Mouse (Mus musculus) embryonic facial prominence, embryonic 11.5 days (tissue): ENCODE measurements around the gene Nfix. TPM values are rescaled to one million over a fixed set of nuclear protein-coding genes. Genes with fewer than 3 reads are reported as not detected.
A peak's percentile ranks its signal among the peaks of the same experiment; 100 is the strongest.

Source experiments
- ATAC-seq: fragments of 200-750 bp; cut with Nextera tagmentation; replicated peaks from 2 replicates; pipeline ENCODE4 v1.8.0; 2017; ENCODE audit warnings: low read depth; ENCODE audit not compliant: insufficient number of reproducible peaks, low FRiP score, low TSS enrichment
- DNase-seq: peaks from one replicate; pipeline ENCODE4 v3.0.0-alpha.2; 2015; ENCODE audit warnings: low spot score
- H3K27ac ChIP-seq: fragments of 300-500 bp; sonication (generic); replicated peaks from 2 replicates; pipeline ENCODE4 v1.5.1; 2014; ENCODE audit warnings: mild to moderate bottlenecking, low read depth, low read length, control low read depth
- H3K27me3 ChIP-seq: fragments of 300-500 bp; sonication (generic); 2 replicates; pipeline ENCODE4 v1.6.1; 2014; ENCODE audit warnings: mild to moderate bottlenecking, low read length, moderate library complexity, mixed read lengths; ENCODE audit not compliant: control insufficient read depth, insufficient read depth
- H3K36me3 ChIP-seq: fragments of 300-500 bp; sonication (generic); replicated peaks from 2 replicates; pipeline ENCODE4 v1.6.1; 2014; ENCODE audit warnings: low read depth, mild to moderate bottlenecking, low read length, moderate library complexity, mixed read lengths; ENCODE audit not compliant: control insufficient read depth, insufficient read depth
- H3K4me1 ChIP-seq: fragments of 300-500 bp; sonication (generic); 2 replicates; pipeline ENCODE4 v1.6.1; 2014; ENCODE audit warnings: low read length, mixed read lengths; ENCODE audit not compliant: control insufficient read depth, insufficient read depth
- H3K4me2 ChIP-seq: fragments of 300-500 bp; sonication (generic); 2 replicates; pipeline ENCODE4 v1.6.1; 2014; ENCODE audit warnings: low read depth, mild to moderate bottlenecking, control low read depth, low read length, moderate library complexity
- H3K4me3 ChIP-seq: fragments of 300-500 bp; sonication (generic); 2 replicates; pipeline ENCODE4 v1.5.1; 2014; ENCODE audit warnings: low read depth, low read length, control low read depth
- H3K9ac ChIP-seq: fragments of 300-500 bp; sonication (generic); replicated peaks from 2 replicates; pipeline ENCODE4 v1.6.1; 2014; ENCODE audit warnings: mild to moderate bottlenecking, control low read depth, low read length
- H3K9me3 ChIP-seq: fragments of 300-500 bp; sonication (generic); replicated peaks from 2 replicates; pipeline ENCODE4 v1.6.1; 2016; ENCODE audit warnings: mild to moderate bottlenecking, low read length, inconsistent platforms, mixed read lengths; ENCODE audit not compliant: control insufficient read depth
- WGBS: fragments of 180-500 bp; shearing (Covaris S2); extraction: QIAGEN DNeasy Blood & Tissue Kit; methylation state at CpG from one replicate; pipeline ENCODE4 v1.1.7; 2014; 5-methylcytosine and 5-hydroxymethylcytosine counted together
- polyA plus RNA-seq: library from polyadenylated mRNA; unstranded; fragments of >200 nt; fragmentation: Nextera tagmentation; extraction: Ambion mirVana; gene quantifications from 2 replicates; pipeline ENCODE4 v1.2.1, GENCODE M21; 2014

Nfix gene
- polyA plus RNA-seq, 1 experiment from 2014 or later, result 6.8 TPM

- Histone ChIP-seq H3K9ac (peak overlapping the region; percentile 46; the same call in 1 of the 2 replicates), H3K27ac (no peak overlapping the region), H3K4me3 (peak overlapping the region; percentile 22; the same call in 1 of the 2 replicates), H3K4me1 (no peaks in the 10 kb centered on the region), H3K27me3 (peaks cover 34% of the 10 kb centered on the region), H3K36me3 (no peaks in the 10 kb centered on the region), H3K4me2 (peak overlapping the region; percentile 68), H3K9me3 (no peaks in the 10 kb centered on the region)
- 18% methylated on average over 10 of the region's 10 CpGs for WGBS
- ATAC-seq (no peak), DNase-seq (no peak)
These were observed 11.2 kb upstream of the Nfix start for GRCm38 (mm10) chr8:84811303-84811702.

- DNase-seq, result peak; percentile 89
- Histone ChIP-seq H3K36me3 (no peaks in the 10 kb centered on the region), H3K9me3 (no peaks in the 10 kb centered on the region), H3K27ac (no peak overlapping the region), H3K4me1 (no peaks in the 10 kb centered on the region), H3K27me3 (peaks cover 36% of the 10 kb centered on the region), H3K4me2 (peak overlapping the region; percentile 68), H3K9ac (peak overlapping the region; percentile 46), H3K4me3 (peak overlapping the region; percentile 22)
- ATAC-seq, result peak; percentile 74
- WGBS, result 0% methylated on average over 30 of the region's 32 CpGs
These were observed 10.8 kb upstream of the Nfix start for GRCm38 (mm10) chr8:84810896-84811295.

- peaks cover 40% of the 10 kb centered on the region for H3K27me3 ChIP-seq
- H3K27ac ChIP-seq, result no peak overlapping the region
- no peak overlapping the region for H3K4me3 ChIP-seq
- no peak overlapping the region for H3K9ac ChIP-seq
- H3K4me2 ChIP-seq, result no peak overlapping the region
- H3K4me1 ChIP-seq, result no peaks in the 10 kb centered on the region
- WGBS, result 70% methylated on average over 5 of the region's 5 CpGs
- no peaks in the 10 kb centered on the region for H3K9me3 ChIP-seq
- no peaks in the 10 kb centered on the region for H3K36me3 ChIP-seq
- ATAC-seq, result no peak
- DNase-seq, result no peak
These were observed 9.8 kb upstream of the Nfix start for GRCm38 (mm10) chr8:84809941-84810280.

GRCm38 (mm10) chr8:84809109-84809940 is 9.2 kb upstream of the Nfix start:
- Histone ChIP-seq H3K9me3 (no peaks in the 10 kb centered on the region), H3K4me3 (no peak overlapping the region), H3K36me3 (no peaks in the 10 kb centered on the region), H3K9ac (no peak overlapping the region), H3K4me2 (no peak overlapping the region), H3K4me1 (no peaks in the 10 kb centered on the region), H3K27me3 (peaks cover 36% of the 10 kb centered on the region), H3K27ac (no peak overlapping the region)
- 51% methylated on average over 12 of the region's 12 CpGs for WGBS
- ATAC-seq, result no peak
- no peak for DNase-seq

- H3K4me2 ChIP-seq, result no peak overlapping the region
- H3K9ac ChIP-seq, result no peak overlapping the region
- no peak overlapping the region for H3K27ac ChIP-seq
- no peaks in the 10 kb centered on the region for H3K36me3 ChIP-seq
- ATAC-seq, result no peak
- H3K4me3 ChIP-seq, result no peak overlapping the region
- no peaks in the 10 kb centered on the region for H3K4me1 ChIP-seq
- no peaks in the 10 kb centered on the region for H3K9me3 ChIP-seq
- no peak for DNase-seq
- peaks cover 43% of the 10 kb centered on the region for H3K27me3 ChIP-seq
- 91% methylated on average over 5 of the region's 5 CpGs for WGBS
These were observed 5.9 kb upstream of the Nfix start for GRCm38 (mm10) chr8:84806031-84806430.

- H3K27me3 ChIP-seq, result peaks cover 83% of the 10 kb centered on the region
- H3K27ac ChIP-seq, result no peak overlapping the region
- peak overlapping the region; percentile 96 for H3K4me2 ChIP-seq
- no peaks in the 10 kb centered on the region for H3K9me3 ChIP-seq
- DNase-seq (no peak), ATAC-seq (no peak)
- 1% methylated on average over 92 of the region's 108 CpGs for WGBS
- no peaks in the 10 kb centered on the region for H3K36me3 ChIP-seq
- peak overlapping the region; percentile 63 for H3K4me3 ChIP-seq
- peak overlapping the region; percentile 87 for H3K9ac ChIP-seq
- H3K4me1 ChIP-seq, result no peaks in the 10 kb centered on the region; the same call in none of the 2 replicates
These were observed 810 bp downstream of the Nfix start for GRCm38 (mm10) chr8:84799136-84799931.

- H3K4me3 ChIP-seq, result peak overlapping the region; percentile 63
- peak overlapping the region; percentile 87 for H3K9ac ChIP-seq
- peak overlapping the region; percentile 96 for H3K4me2 ChIP-seq
- no peaks in the 10 kb centered on the region for H3K36me3 ChIP-seq
- no peak overlapping the region for H3K27ac ChIP-seq
- ATAC-seq (no peak), DNase-seq (no peak)
- WGBS, result 29% methylated on average over 10 of the region's 10 CpGs
- peaks cover 87% of the 10 kb centered on the region for H3K27me3 ChIP-seq
- H3K9me3 ChIP-seq, result no peaks in the 10 kb centered on the region
- no peaks in the 10 kb centered on the region; the same call in none of the 2 replicates for H3K4me1 ChIP-seq
These were observed 1.6 kb downstream of the Nfix start for GRCm38 (mm10) chr8:84798446-84799135.
